Mouse (Mus musculus) E14TG2a.4 (cell line): Measurements from ENCODE around the gene Elane.

Experiments
- CTCF ChIP-seq: conservative IDR thresholded peaks from 2 replicates; pipeline ENCODE4 v1.5.1; 2014; ENCODE audit warnings: low read length
- NANOG ChIP-seq: IDR thresholded peaks from 2 replicates; pipeline ENCODE4 v1.6.1; 2014; ENCODE audit warnings: borderline replicate concordance, low read length, mixed read lengths
- POU5F1 ChIP-seq: IDR thresholded peaks from 2 replicates; pipeline ENCODE4 v1.6.1; 2014; ENCODE audit warnings: low read length, borderline replicate concordance

GRCm38 (mm10) chr10:79917532-79918100, 31.6 kb downstream of the Elane start:
- TF ChIP-seq CTCF: no peak
- TF ChIP-seq NANOG: no peak
- TF ChIP-seq POU5F1: no peak
